Mouse (Mus musculus) erythroblast, embryonic 14.5 days (primary cell): ENCODE data around the gene Terb1. TPM values are rescaled to one million over a fixed set of nuclear protein-coding genes. Genes with fewer than 3 reads are reported as not detected.

Experiments used
- H3K27me3 ChIP-seq: 2 replicates; pipeline ENCODE4 v1.6.1; 2012; ENCODE audit warnings: inconsistent platforms; ENCODE audit not compliant: control insufficient read depth
- H3K36me3 ChIP-seq: 2 replicates; pipeline ENCODE4 v1.6.1; 2012; ENCODE audit warnings: mild to moderate bottlenecking, inconsistent platforms; ENCODE audit not compliant: control insufficient read depth
- H3K4me1 ChIP-seq: 2 replicates; pipeline ENCODE4 v1.6.1; 2012; ENCODE audit warnings: inconsistent platforms; ENCODE audit not compliant: control insufficient read depth
- H3K4me3 ChIP-seq: replicated peaks from 2 replicates; pipeline ENCODE3; 2012; ENCODE audit warnings: moderate library complexity, mild to moderate bottlenecking, inconsistent platforms
- H3K9me3 ChIP-seq: 2 replicates; pipeline ENCODE4 v1.6.1; 2012; ENCODE audit warnings: low read length, inconsistent platforms, mixed read lengths; ENCODE audit not compliant: control insufficient read depth
- GATA1 ChIP-seq: IDR thresholded peaks from 2 replicates; pipeline ENCODE4 v1.6.1; 2012; ENCODE audit warnings: low read length, inconsistent platforms, mixed read lengths
- TAL1 ChIP-seq: IDR thresholded peaks from 3 replicates; pipeline ENCODE4 v1.6.1; 2012; ENCODE audit warnings: low read length, inconsistent platforms, mixed read lengths
- polyA plus RNA-seq: library from polyadenylated mRNA; stranded (reverse); fragments of >175 nt; gene quantifications from 2 replicates; pipeline ENCODE4 v1.2.3, GENCODE M21; 2012

The Terb1 gene
- not detected in 2 replicates for polyA plus RNA-seq

DNA sequence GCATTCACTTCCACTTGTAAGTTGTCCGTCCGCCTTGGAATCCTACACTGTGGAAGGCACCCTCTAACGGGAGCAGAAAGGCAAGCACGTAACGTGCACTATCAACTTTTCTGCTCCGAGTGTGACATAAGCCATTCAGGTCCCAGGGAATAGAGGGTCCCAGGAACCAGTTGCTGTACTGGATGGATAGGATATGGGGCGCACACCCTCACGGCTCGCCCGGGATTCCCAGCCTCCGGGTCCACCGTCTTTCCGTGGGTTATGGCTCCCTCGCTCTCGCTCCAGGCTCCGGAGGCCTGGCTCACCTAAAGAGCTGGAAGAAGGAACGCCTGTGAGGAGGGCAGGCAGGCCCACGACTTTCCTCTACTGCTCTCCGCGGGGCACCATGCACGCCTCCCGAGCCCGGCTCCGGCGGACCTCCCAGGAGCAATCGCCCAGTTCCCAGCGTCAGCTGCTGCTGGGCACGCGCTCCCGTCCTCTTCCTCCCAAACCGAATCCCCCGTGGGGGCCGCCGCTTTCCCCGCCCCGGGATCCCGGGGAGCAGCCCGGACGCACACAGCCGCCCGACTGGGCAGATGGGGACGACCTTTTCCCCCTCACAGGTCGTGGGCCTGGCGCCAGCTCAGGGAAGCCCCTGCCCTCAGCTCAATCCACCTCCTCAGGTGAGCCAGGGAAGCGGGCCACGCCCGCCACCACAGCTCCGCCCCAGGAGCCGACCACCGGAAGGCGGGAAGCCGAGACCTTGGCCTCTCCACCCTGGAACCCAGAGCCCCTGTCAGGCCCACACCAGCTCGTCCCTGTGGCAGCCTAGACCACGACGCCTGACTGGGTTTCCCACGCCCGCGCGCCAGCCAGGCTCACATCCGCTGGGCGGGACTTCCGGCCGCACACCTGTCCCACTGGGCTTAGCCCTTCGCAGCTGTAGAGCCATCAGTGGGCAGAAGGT is at the start of gene Terb1:
TSS of gene Terb1 (minus strand) at position 850 of the 946 bp plus-strand sequence.
- peak within 1 kb of the TSS; percentile 59 for H3K4me3 ChIP-seq

DNA sequence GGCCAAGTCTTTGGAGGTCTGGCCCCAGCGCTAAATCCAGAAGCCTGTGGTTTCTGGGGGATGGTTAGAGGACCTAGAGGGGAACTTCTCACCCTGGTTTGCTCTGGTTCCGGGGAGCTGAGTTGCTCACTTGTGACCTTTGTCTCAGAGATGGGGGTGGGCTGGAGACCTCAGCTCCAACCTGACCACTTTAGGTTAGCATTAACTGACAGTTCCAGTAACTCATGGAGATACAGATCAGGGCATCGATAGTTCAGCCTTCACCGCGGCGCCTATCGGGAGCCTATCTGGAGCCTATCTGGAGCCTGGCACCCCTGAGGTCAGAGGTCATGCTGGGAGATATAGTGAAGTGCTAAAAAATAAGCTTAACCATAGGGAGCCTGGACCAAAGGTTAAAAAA is 47.5 kb upstream of the Terb1 start:
- Histone ChIP-seq H3K4me3 (no peak overlapping the region), H3K27me3 (no peaks in the 10 kb centered on the region), H3K4me1 (no peaks in the 10 kb centered on the region), H3K9me3 (no peaks in the 10 kb centered on the region), H3K36me3 (no peaks in the 10 kb centered on the region)
- TF ChIP-seq GATA1, result no peak

More for the DNA sequence above, at the start of gene Terb1:
- peaks cover 20% of the 10 kb centered on the region for H3K36me3 ChIP-seq
- H3K4me1 ChIP-seq, result peaks cover 11% of the 10 kb centered on the region
- peaks cover 11% of the 10 kb centered on the region for H3K27me3 ChIP-seq
- H3K9me3 ChIP-seq, result no peaks in the 10 kb centered on the region
- TF ChIP-seq GATA1 (no peak), TAL1 (no peak)

DNA sequence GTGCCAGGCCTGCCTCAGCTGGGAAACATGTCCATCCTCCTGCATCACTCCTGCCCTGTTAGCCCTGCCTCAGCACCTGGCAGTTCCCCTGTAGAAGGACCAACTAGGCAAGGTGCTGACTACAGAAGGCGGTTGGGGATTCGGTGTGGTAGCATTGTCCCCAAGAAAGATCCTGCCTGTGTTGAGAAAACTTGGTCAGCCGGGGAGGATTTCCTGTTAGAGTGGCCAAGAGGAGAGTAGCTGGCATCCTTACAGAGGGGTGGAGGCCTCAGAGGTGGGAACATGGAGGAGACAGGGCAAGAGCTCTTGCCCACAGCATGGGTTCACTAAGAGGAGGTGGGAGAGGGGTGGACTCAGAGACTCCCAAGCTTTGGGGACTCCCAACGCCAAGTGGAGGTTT is 45.5 kb upstream of the Terb1 start:
- TF ChIP-seq TAL1 (no peak), GATA1 (no peak)

DNA sequence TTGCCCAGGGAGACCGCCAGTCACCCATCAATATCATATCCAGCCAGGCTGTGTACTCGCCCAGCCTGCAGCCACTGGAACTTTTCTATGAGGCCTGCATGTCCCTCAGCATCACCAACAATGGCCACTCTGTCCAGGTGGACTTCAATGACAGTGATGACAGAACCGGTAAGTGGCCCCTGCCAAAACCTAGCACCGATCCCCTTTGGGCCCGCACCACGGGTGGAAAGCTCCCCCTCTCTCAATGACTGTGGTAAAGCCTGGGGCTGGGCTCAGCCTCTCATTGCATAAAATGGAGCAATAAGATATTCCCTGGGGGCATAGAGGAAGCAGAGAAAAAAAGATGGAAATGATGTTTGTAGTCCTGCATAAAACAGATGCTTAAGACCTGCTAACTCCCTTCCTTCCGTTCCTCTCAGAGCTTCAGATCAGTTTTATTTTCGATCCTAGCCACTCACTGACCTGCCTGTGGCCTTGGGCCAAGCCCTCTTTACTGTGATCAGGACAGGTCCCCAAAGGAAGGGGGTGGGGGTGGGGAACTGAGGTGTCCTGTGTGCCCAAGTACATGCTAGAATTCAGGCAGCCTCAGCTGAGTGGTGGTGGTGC is 33.8 kb upstream of the Terb1 start:
- TF ChIP-seq TAL1 (no peak), GATA1 (no peak)
- Histone ChIP-seq H3K27me3 (peaks cover 59% of the 10 kb centered on the region), H3K4me3 (no peak overlapping the region), H3K4me1 (peaks cover 10% of the 10 kb centered on the region), H3K9me3 (peaks cover 4% of the 10 kb centered on the region; the same call in 1 of the 2 replicates), H3K36me3 (no peaks in the 10 kb centered on the region)

More for the DNA sequence above, 45.5 kb upstream of the Terb1 start:
- H3K36me3 ChIP-seq, result no peaks in the 10 kb centered on the region
- no peaks in the 10 kb centered on the region for H3K27me3 ChIP-seq
- H3K9me3 ChIP-seq, result no peaks in the 10 kb centered on the region
- no peak overlapping the region for H3K4me3 ChIP-seq
- H3K4me1 ChIP-seq, result no peaks in the 10 kb centered on the region

DNA sequence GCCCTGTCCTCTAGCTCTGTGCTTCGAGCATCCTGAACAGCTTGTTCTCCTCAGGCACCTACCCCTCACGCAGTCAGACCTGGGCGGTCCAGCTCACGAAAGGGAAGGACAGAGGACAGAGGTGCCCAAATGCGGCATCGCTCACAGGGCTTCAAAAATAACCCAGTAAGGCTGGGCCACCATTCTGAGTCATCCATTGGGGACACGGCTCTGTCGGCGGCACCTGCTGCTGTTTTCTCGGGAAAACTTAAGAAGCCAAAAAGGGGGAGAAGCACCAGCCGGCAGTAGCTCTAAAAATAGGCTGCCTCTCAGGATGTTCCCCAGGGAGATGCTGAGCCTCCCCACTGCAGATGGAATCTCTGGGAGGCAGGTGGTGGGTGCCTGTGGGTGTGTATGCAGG is 32.5 kb upstream of the Terb1 start:
- Histone ChIP-seq H3K36me3 (no peaks in the 10 kb centered on the region), H3K4me1 (peaks cover 10% of the 10 kb centered on the region), H3K27me3 (peaks cover 72% of the 10 kb centered on the region), H3K9me3 (peaks cover 4% of the 10 kb centered on the region; the same call in 1 of the 2 replicates), H3K4me3 (no peak overlapping the region)
- TF ChIP-seq GATA1 (no peak), TAL1 (no peak)

DNA sequence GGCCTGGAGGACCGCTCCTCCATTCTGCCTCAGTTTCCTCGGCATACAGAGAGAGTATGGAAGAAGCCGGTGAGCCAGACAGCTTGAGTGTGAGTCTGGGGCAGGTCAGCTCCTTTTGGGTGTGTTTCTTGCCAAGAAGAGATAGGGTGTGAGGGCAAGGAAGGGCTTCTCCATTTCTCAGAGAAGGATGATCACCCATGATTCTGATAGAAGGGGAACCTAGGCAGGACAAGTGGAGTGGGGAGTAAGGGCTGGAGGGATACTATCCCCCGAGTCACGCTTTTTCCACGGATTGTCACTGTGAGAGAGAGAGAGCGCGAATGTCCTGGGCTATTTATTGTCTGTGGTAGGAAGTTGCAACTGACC is 31.8 kb upstream of the Terb1 start:
- Histone ChIP-seq H3K27me3 (peaks cover 72% of the 10 kb centered on the region), H3K36me3 (no peaks in the 10 kb centered on the region), H3K4me1 (peaks cover 10% of the 10 kb centered on the region), H3K4me3 (peak overlapping the region; percentile 40), H3K9me3 (peaks cover 4% of the 10 kb centered on the region; the same call in 1 of the 2 replicates)
- TF ChIP-seq TAL1 (no peak), GATA1 (no peak)

DNA sequence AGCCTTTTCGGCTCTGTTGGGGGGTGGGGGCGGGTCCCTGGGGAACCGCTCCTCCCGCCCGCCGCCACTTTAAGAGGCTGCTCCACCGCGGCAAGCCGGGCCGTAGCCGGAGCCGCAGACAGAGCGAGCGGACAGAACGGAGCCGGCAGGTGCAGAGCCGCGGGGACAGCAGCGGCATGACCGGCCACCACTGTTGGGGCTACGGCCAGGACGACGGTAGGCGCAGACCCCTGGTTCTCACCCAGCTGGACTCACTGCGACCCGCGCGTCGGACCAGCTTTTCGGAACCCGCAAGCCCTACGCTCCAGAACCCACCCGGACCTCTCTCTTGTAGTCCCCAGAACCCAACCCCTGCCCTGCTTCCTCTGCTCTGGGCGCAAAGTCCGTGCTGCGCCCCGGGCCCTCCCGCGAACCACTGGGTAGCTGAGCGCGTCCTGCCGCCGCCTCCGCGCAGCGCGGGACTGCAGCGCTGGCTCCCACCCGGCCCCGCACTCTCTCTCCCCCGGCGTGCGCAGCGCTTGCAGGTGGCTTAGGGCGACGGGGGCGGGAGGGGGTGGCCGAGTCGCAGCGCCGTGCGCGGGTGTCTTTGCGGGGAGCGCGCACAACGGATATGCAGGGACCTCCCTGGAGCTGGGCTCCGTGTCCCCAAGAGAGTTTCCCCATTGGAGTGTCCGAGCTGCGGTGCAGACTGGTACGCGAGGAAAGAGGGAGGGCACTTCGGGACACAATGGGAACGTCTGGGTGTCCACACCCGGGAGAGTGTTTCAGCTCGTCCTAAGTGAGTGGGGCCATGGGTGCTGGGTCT is 31.2 kb upstream of the Terb1 start:
- H3K4me1 ChIP-seq, result peaks cover 11% of the 10 kb centered on the region
- H3K27me3 ChIP-seq, result peaks cover 72% of the 10 kb centered on the region
- H3K4me3 ChIP-seq, result peak overlapping the region; percentile 40
- H3K36me3 ChIP-seq, result no peaks in the 10 kb centered on the region
- TF ChIP-seq TAL1 (no peak), GATA1 (no peak)
- peaks cover 4% of the 10 kb centered on the region; the same call in 1 of the 2 replicates for H3K9me3 ChIP-seq

DNA sequence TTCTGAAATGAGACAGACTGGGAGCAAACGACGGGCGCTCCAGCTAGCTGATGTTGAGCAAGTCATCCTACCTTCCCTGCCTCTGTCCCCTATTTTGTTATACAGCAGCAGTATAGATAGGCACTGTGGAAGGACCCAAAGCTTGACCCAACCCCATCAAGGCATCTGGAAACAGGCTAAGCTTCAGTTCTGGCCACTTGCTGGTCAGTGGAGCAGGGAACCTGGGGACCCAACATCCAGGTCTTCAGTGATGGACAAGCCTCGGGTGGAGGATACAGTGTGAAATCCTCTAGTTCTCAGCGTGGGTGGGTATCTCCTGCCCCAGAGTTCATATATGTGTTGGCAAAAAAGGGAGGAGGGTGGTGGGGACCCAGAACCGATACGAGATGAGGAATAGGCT is 30.5 kb upstream of the Terb1 start:
- Histone ChIP-seq H3K36me3 (no peaks in the 10 kb centered on the region), H3K9me3 (peaks cover 4% of the 10 kb centered on the region; the same call in 1 of the 2 replicates), H3K4me3 (no peak overlapping the region), H3K27me3 (peaks cover 72% of the 10 kb centered on the region), H3K4me1 (peaks cover 18% of the 10 kb centered on the region)
- TF ChIP-seq GATA1, result no peak
- no peak for TF ChIP-seq TAL1

DNA sequence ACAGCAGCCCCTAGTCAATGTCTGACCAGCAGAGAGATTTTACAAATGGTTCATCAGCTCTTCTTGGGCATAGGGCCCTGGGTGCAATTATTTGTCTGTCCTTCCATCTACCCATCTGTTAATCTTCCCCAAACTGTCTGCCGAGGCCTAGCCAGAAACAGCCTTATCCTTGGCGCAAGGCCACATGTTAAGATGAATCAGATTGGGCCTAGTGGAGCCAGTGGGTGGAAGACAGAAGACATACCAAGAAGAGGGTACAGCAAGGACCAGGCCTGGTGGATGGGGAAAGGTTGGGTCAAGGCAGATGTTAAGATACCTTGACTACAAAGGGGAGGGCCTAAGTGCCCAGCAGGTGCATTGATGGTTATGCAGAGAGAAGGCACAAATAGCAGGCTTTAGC is 29.9 kb upstream of the Terb1 start:
- Histone ChIP-seq H3K4me3 (no peak overlapping the region), H3K27me3 (peaks cover 72% of the 10 kb centered on the region), H3K4me1 (peaks cover 25% of the 10 kb centered on the region), H3K36me3 (no peaks in the 10 kb centered on the region), H3K9me3 (peaks cover 4% of the 10 kb centered on the region; the same call in 1 of the 2 replicates)
- TF ChIP-seq TAL1 (no peak), GATA1 (no peak)
